ENCODE assay signal across 17 mouse cellular contexts in genomic region chr12:73881399-73881798, GRCm38 (mm10). TPM values are rescaled to one million over a fixed set of nuclear protein-coding genes. Genes with fewer than 3 reads are reported as not detected.
DNase-seq lines count a peak whose midpoint lies in the region; ATAC-seq lines count a peak whose summit lies in the region.
"Had no signal": no experiment of that assay in that cellular context is flagged by ENCODE, and none has a peak within 500 bp of the region (broad histone marks: within the 10 kb centered on the region; RNA-seq: fewer than 3 reads in every experiment).

No protein-coding gene starts in this region.

- H3K27me3 ChIP-seq in heart, embryonic 11.5 days (ENCODE audit: control insufficient read depth, insufficient read depth, low read length): no peaks in the 10 kb centered on the region
- H3K27me3 ChIP-seq: hindbrain, embryonic 13.5 days; midbrain, embryonic 13.5 days had no signal

- H3K4me3 ChIP-seq in heart, embryonic 11.5 days (ENCODE audit: low read depth, low read length): no peak overlapping the region
- H3K4me3 ChIP-seq: hindbrain, embryonic 13.5 days; midbrain, embryonic 13.5 days had no signal

- no peak overlapping the region for H3K4me2 ChIP-seq in heart, embryonic 11.5 days
- H3K4me2 ChIP-seq: hindbrain, embryonic 13.5 days; liver, embryonic 11.5 days; midbrain, embryonic 13.5 days had no signal

- no peak overlapping the region for H3K9ac ChIP-seq in heart, embryonic 11.5 days (ENCODE audit: low read depth, low read length)
- H3K9ac ChIP-seq: hindbrain, embryonic 13.5 days; midbrain, embryonic 13.5 days had no signal

- no peak for ATAC-seq in heart, embryonic 11.5 days (replicated peaks; ENCODE audit: insufficient number of reproducible peaks, low FRiP score, low TSS enrichment)
- ATAC-seq: forebrain, embryonic 14.5 days; midbrain, embryonic 13.5 days had no signal

- H3K4me1 ChIP-seq in heart, embryonic 11.5 days (ENCODE audit: control insufficient read depth, insufficient read depth, low read length): no peaks in the 10 kb centered on the region
- H3K4me1 ChIP-seq: hindbrain, embryonic 13.5 days; midbrain, embryonic 13.5 days had no signal

- no peaks in the 10 kb centered on the region for H3K36me3 ChIP-seq in heart, embryonic 11.5 days (ENCODE audit: control insufficient read depth, insufficient read depth, low read length)
- H3K36me3 ChIP-seq: hindbrain, embryonic 13.5 days; midbrain, embryonic 13.5 days had no signal

- peak; percentile 53 for DNase-seq in heart, adult 11 months
- DNase-seq in 416B (ENCODE audit: low read depth) (peak; percentile 61), MEL-GATA-1-ER (ENCODE audit: extremely low read depth, low read depth) (peak; percentile 88)
- peak; percentile 79 for DNase-seq in induced T-regulatory cell, adult 2 months (ENCODE audit: low read depth)
- DNase-seq in left cerebral cortex, adult 9 months (ENCODE audit: low spot score in 2 of 2): no peak
- DNase-seq in heart, adult 8-10 months (ENCODE audit: low spot score): no peak
- DNase-seq in adrenal gland, postnatal 36 days: no peak
- DNase-seq: cerebellum, adult 8-10 months; kidney, adult 11 months; kidney, postnatal 36 days; right cerebral cortex, postnatal 4 days; thymus, postnatal 36 days had no signal

- H3K27ac ChIP-seq in heart, embryonic 11.5 days (ENCODE audit: low read depth, low read length): no peak overlapping the region
- H3K27ac ChIP-seq: hindbrain, embryonic 13.5 days; midbrain, embryonic 13.5 days had no signal

- WGBS in heart, embryonic 11.5 days (ENCODE audit: insufficient replicate concordance): 79% methylated on average over 3 of the region's 3 CpGs

- H3K9me3 ChIP-seq in heart, embryonic 11.5 days (replicated peaks; ENCODE audit: control insufficient read depth, low read length): no peaks in the 10 kb centered on the region
- H3K9me3 ChIP-seq: hindbrain, embryonic 13.5 days; midbrain, embryonic 13.5 days had no signal

RNA-seq across cellular contexts. Expression of gene Hif1a, which starts 19.8 kb away (rescaled TPM):
- polyA plus RNA-seq in heart, embryonic 11.5 days (2014; fragmentation: Nextera tagmentation; extraction: Ambion mirVana): 182 and 206 TPM in 2 replicates
- 10 to 100 TPM; 39.3 to 48.6 (median 43.8) TPM for total RNA-seq in heart, adult 8-10 months (2022)
- total RNA-seq in adrenal gland, postnatal 36 days (2021): 10 to 100 TPM; 66.5 to 69.1 TPM

RNA-seq across cellular contexts. Expression of gene Gm49321, which starts 56.1 kb away (rescaled TPM):
- polyA plus RNA-seq in heart, embryonic 11.5 days (2014; fragmentation: Nextera tagmentation; extraction: Ambion mirVana): 12.0 and 14.1 TPM in 2 replicates
- 10 to 100 TPM in 1 of 4 experiments, 1 to 10 TPM in 3; 5.1 to 10.5 (median 6.7) TPM for total RNA-seq in heart, adult 8-10 months (2022)
- 1 to 10 TPM; 5.7 to 8.5 TPM for total RNA-seq in adrenal gland, postnatal 36 days (2021)

Comparison
In these comparisons a context has a peak if more than half of its experiments do, and no peak if none do; other contexts are left out.
1. DNase-seq: peak in heart, adult 11 months (single experiment), 416B (single experiment), MEL-GATA-1-ER (single experiment) and induced T-regulatory cell, adult 2 months (single experiment); none in left cerebral cortex, adult 9 months (0 of 2), heart, adult 8-10 months (single experiment) and adrenal gland, postnatal 36 days (0 of 2).